Comparison of ENCODE assay signal across 7 mouse cellular contexts in genomic region chr17:66448421-66449405, GRCm38 (mm10). TPM values are rescaled to one million over a fixed set of nuclear protein-coding genes. Genes with fewer than 3 reads are reported as not detected.
DNase-seq lines count a peak whose midpoint lies in the region; ATAC-seq and TF ChIP-seq lines count a peak whose summit lies in the region.

No protein-coding gene starts in this region.

- peaks cover 6% of the 10 kb centered on the region for H3K36me3 ChIP-seq in ES-Bruce4 (ENCODE audit: control insufficient read depth, insufficient read depth, low read length, poor library complexity, severe bottlenecking)
- no peaks in the 10 kb centered on the region for H3K36me3 ChIP-seq in forebrain, embryonic 10.5 days (replicated peaks)
- no peaks in the 10 kb centered on the region for H3K36me3 ChIP-seq in stomach, embryonic 15.5 days

- no peak overlapping the region for H3K27ac ChIP-seq in ES-Bruce4 (ENCODE audit: insufficient read depth, low read length)
- peak overlapping the region; percentile 96 for H3K27ac ChIP-seq in forebrain, embryonic 10.5 days
- peak overlapping the region; percentile 94 for H3K27ac ChIP-seq in layer of hippocampus, adult 2 months
- peak overlapping the region; percentile 58; the same call in 1 of the 2 replicates for H3K27ac ChIP-seq in stomach, embryonic 15.5 days

- H3K4me2 ChIP-seq in stomach, embryonic 15.5 days = peak overlapping the region; percentile 98

- DNase-seq in adrenal gland, adult 2 months = peak; percentile 76
- peak; percentile 46 for DNase-seq in forebrain, embryonic 10.5 days (ENCODE audit: extremely low spot score, low spot score)
- peak; percentile 71 for DNase-seq in heart, postnatal 14 days
- peak in 1 of 2 experiments; percentile 73 for DNase-seq in layer of hippocampus, adult 2 months (ENCODE audit: low spot score in 2 of 2)
- DNase-seq in lung, postnatal 25 days (ENCODE audit: low spot score) = peak; percentile 45

- no peak for TF ChIP-seq POLR2A in ES-Bruce4 (IDR thresholded peaks at IDR 0.05; ENCODE audit: insufficient read depth, low read length)

- ATAC-seq in stomach, embryonic 15.5 days (ENCODE audit: insufficient read depth, low FRiP score, low read depth) = peak; percentile 34

- intact Hi-C loops in heart, postnatal 14 days (cut with DNase I) = no loop called here

- WGBS in forebrain, embryonic 10.5 days = under 1% methylated on average over 134 of the region's 136 CpGs
- WGBS in stomach, embryonic 15.5 days = under 1% methylated on average over 100 of the region's 136 CpGs

- no peak for TF ChIP-seq EP300 in ES-Bruce4 (IDR thresholded peaks at IDR 0.05; ENCODE audit: insufficient read depth, low read depth, low read length)

- peak overlapping the region; percentile 97 for H3K9ac ChIP-seq in ES-Bruce4 (ENCODE audit: low read depth, poor library complexity, severe bottlenecking)
- H3K9ac ChIP-seq in stomach, embryonic 15.5 days = peak overlapping the region; percentile 51

- no peaks in the 10 kb centered on the region for H3K27me3 ChIP-seq in ES-Bruce4 (ENCODE audit: control insufficient read depth, insufficient read depth, low read length, poor library complexity, severe bottlenecking)
- peaks cover 49% of the 10 kb centered on the region for H3K27me3 ChIP-seq in forebrain, embryonic 10.5 days (ENCODE audit: poor library complexity, severe bottlenecking)
- peaks cover 39% of the 10 kb centered on the region; the same call in 1 of the 2 replicates for H3K27me3 ChIP-seq in stomach, embryonic 15.5 days (replicated peaks)

- TF ChIP-seq CTCF in ES-Bruce4 (IDR thresholded peaks at IDR 0.05; ENCODE audit: low read depth, low read length) = no peak
- peak; percentile 80 for TF ChIP-seq CTCF in layer of hippocampus, adult 2 months (conservative IDR thresholded peaks at IDR 0.05)

- peaks cover 2% of the 10 kb centered on the region for H3K4me1 ChIP-seq in ES-Bruce4 (ENCODE audit: control insufficient read depth, insufficient read depth, low read length)
- peaks cover 91% of the 10 kb centered on the region for H3K4me1 ChIP-seq in forebrain, embryonic 10.5 days
- H3K4me1 ChIP-seq in stomach, embryonic 15.5 days = peaks cover 23% of the 10 kb centered on the region

- no peaks in the 10 kb centered on the region for H3K9me3 ChIP-seq in ES-Bruce4 (replicated peaks; ENCODE audit: control insufficient read depth, insufficient read depth, low read length, poor library complexity, severe bottlenecking)
- H3K9me3 ChIP-seq in forebrain, embryonic 10.5 days = no peaks in the 10 kb centered on the region
- H3K9me3 ChIP-seq in stomach, embryonic 15.5 days = no peaks in the 10 kb centered on the region

- peak overlapping the region; percentile 92 for H3K4me3 ChIP-seq in ES-Bruce4 (ENCODE audit: low read depth, low read length)
- H3K4me3 ChIP-seq in forebrain, embryonic 10.5 days = peak overlapping the region; percentile 79
- peak overlapping the region; percentile 93 for H3K4me3 ChIP-seq in layer of hippocampus, adult 2 months
- peak overlapping the region; percentile 71 for H3K4me3 ChIP-seq in stomach, embryonic 15.5 days (replicated peaks)

RNA-seq across cellular contexts. Expression of gene Mtcl1, which starts 0.8 kb away (rescaled TPM):
- polyA plus RNA-seq in ES-Bruce4 (2011; ENCODE audit: insufficient read depth, insufficient read length, low read depth, missing spikeins) = 91.0 and 92.3 TPM in 2 replicates
- 10 to 100 TPM in 1 of 2 experiments, 1 to 10 TPM in 1; 6.5 to 10.4 TPM for total RNA-seq in adrenal gland, adult 2 months (2021)
- 3.5 and 5.0 TPM in 2 replicates for polyA plus RNA-seq in adrenal gland, adult 2 months (2012; rRNA removed)
- polyA plus RNA-seq in forebrain, embryonic 10.5 days (2016; fragmentation: Nextera tagmentation; extraction: Ambion mirVana) = 25.5 and 28.4 TPM in 2 replicates
- 1 to 10 TPM; 4.4 to 4.6 TPM for total RNA-seq in heart, postnatal 14 days (2021)
- total RNA-seq in layer of hippocampus, adult 2 months (2021) = 10 to 100 TPM; 31.7 to 44.8 TPM
- 6.1 and 7.2 TPM in 2 replicates for polyA plus RNA-seq in stomach, embryonic 15.5 days (2015; fragmentation: Nextera tagmentation; extraction: Ambion mirVana)
